Mouse (Mus musculus): Measurements from ENCODE around the gene Adgrl3.
A peak's percentile ranks its signal among the peaks of the same experiment; 100 is the strongest.

Gene Adgrl3

GRCm38 (mm10) chr5:81248724-81249123 lies 228.8 kb downstream of the Adgrl3 start:
- peak; percentile 11 for DNase-seq (ENCODE audit: low spot score)

- no peak for DNase-seq (ENCODE audit: low spot score)
These were observed 236.2 kb downstream of the Adgrl3 start for GRCm38 (mm10) chr5:81256091-81256490.

- DNase-seq (ENCODE audit: low spot score) = no peak
These were observed 249.8 kb downstream of the Adgrl3 start for GRCm38 (mm10) chr5:81269689-81270088.

GRCm38 (mm10) chr5:81275346-81276047 lies 255.6 kb downstream of the Adgrl3 start:
- DNase-seq (ENCODE audit: low spot score) = no peak

GRCm38 (mm10) chr5:81279246-81279645 lies 259.3 kb downstream of the Adgrl3 start:
- no peak for DNase-seq (ENCODE audit: low spot score)

GRCm38 (mm10) chr5:81285643-81286042 lies 265.7 kb downstream of the Adgrl3 start:
- DNase-seq (ENCODE audit: low spot score) = peak; percentile 36

- no peak for DNase-seq (ENCODE audit: low spot score)
These were observed 281.9 kb downstream of the Adgrl3 start for GRCm38 (mm10) chr5:81301874-81302273.

- no peak for DNase-seq (ENCODE audit: low spot score)
These were observed 297.6 kb downstream of the Adgrl3 start for GRCm38 (mm10) chr5:81317406-81318112.

- no peak for DNase-seq (ENCODE audit: low spot score)
These were observed 301.5 kb downstream of the Adgrl3 start for GRCm38 (mm10) chr5:81321276-81321934.

GRCm38 (mm10) chr5:81322064-81322463 lies 302.1 kb downstream of the Adgrl3 start:
- DNase-seq (ENCODE audit: low spot score) = no peak

GRCm38 (mm10) chr5:81326916-81327315 lies 307.0 kb downstream of the Adgrl3 start:
- DNase-seq (ENCODE audit: low spot score) = no peak

GRCm38 (mm10) chr5:81327392-81327791 lies 307.5 kb downstream of the Adgrl3 start:
- no peak for DNase-seq (ENCODE audit: low spot score)

- no peak for DNase-seq (ENCODE audit: low spot score)
These were observed 309.6 kb downstream of the Adgrl3 start for GRCm38 (mm10) chr5:81329571-81329971.

GRCm38 (mm10) chr5:81344330-81344729 lies 324.4 kb downstream of the Adgrl3 start:
- no peak for DNase-seq (ENCODE audit: low spot score)

- DNase-seq (ENCODE audit: low spot score) = no peak
These were observed 325.1 kb downstream of the Adgrl3 start for GRCm38 (mm10) chr5:81345096-81345435.

- DNase-seq (ENCODE audit: low spot score) = peak; percentile 42
These were observed 325.6 kb downstream of the Adgrl3 start for GRCm38 (mm10) chr5:81345436-81346131.

GRCm38 (mm10) chr5:81347571-81347970 lies 327.6 kb downstream of the Adgrl3 start:
- DNase-seq (ENCODE audit: low spot score) = no peak

GRCm38 (mm10) chr5:81359560-81359959 lies 339.6 kb downstream of the Adgrl3 start:
- no peak for DNase-seq (ENCODE audit: low spot score)

- no peak for DNase-seq (ENCODE audit: low spot score)
These were observed 344.3 kb downstream of the Adgrl3 start for GRCm38 (mm10) chr5:81364198-81364643.

- no peak for DNase-seq (ENCODE audit: low spot score)
These were observed 345.3 kb downstream of the Adgrl3 start for GRCm38 (mm10) chr5:81365250-81365649.

GRCm38 (mm10) chr5:81370126-81370850 lies 350.4 kb downstream of the Adgrl3 start:
- DNase-seq (ENCODE audit: low spot score) = no peak

- DNase-seq (ENCODE audit: low spot score) = no peak
These were observed 356.1 kb downstream of the Adgrl3 start for GRCm38 (mm10) chr5:81375992-81376391.

Data from retina, embryonic 14.5 days (tissue).